Mouse (Mus musculus) liver, embryonic 11.5 days (tissue): ENCODE data around the gene Gcc1. TPM values are rescaled to one million over a fixed set of nuclear protein-coding genes. Genes with fewer than 3 reads are reported as not detected.

Source experiments
- ATAC-seq: fragments of 200-750 bp; cut with Nextera tagmentation; replicated peaks from 2 replicates; pipeline ENCODE4 v1.8.0; 2017; ENCODE audit warnings: moderate number of reproducible peaks, mild to moderate bottlenecking, moderate TSS enrichment, moderate library complexity; ENCODE audit not compliant: low FRiP score
- DNase-seq: peaks from one replicate; pipeline ENCODE4 v3.0.0-alpha.2; 2017; ENCODE audit warnings: low spot score
- H3K27ac ChIP-seq: fragments of 300-500 bp; sonication (generic); 2 replicates; pipeline ENCODE4 v1.5.1; 2014; ENCODE audit warnings: mild to moderate bottlenecking, low read depth, low read length, control low read depth
- H3K27me3 ChIP-seq: fragments of 300-500 bp; sonication (generic); replicated peaks from 2 replicates; pipeline ENCODE4 v1.6.1; 2014; ENCODE audit warnings: low read length, mixed read lengths; ENCODE audit not compliant: control insufficient read depth, insufficient read depth
- H3K36me3 ChIP-seq: fragments of 300-500 bp; sonication (generic); 2 replicates; pipeline ENCODE4 v1.6.1; 2014; ENCODE audit warnings: mild to moderate bottlenecking, low read length, moderate library complexity, mixed read lengths; ENCODE audit not compliant: control insufficient read depth, insufficient read depth
- H3K4me1 ChIP-seq: fragments of 300-500 bp; sonication (generic); replicated peaks from 2 replicates; pipeline ENCODE4 v1.6.1; 2014; ENCODE audit warnings: low read length, mixed read lengths; ENCODE audit not compliant: control insufficient read depth, insufficient read depth
- H3K4me2 ChIP-seq: fragments of 300-500 bp; sonication (generic); 2 replicates; pipeline ENCODE4 v1.6.1; 2014; ENCODE audit warnings: mild to moderate bottlenecking, control low read depth, moderate library complexity
- H3K4me3 ChIP-seq: fragments of 300-500 bp; sonication (generic); 2 replicates; pipeline ENCODE4 v1.5.1; 2014; ENCODE audit warnings: low read depth, low read length, control low read depth
- H3K9ac ChIP-seq: fragments of 300-500 bp; sonication (generic); 2 replicates; pipeline ENCODE4 v1.6.1; 2014; ENCODE audit warnings: low read depth, low read length, control low read depth
- H3K9me3 ChIP-seq: fragments of 300-500 bp; sonication (generic); 2 replicates; pipeline ENCODE4 v1.6.1; 2016; ENCODE audit warnings: low read length, inconsistent platforms, mixed read lengths; ENCODE audit not compliant: control insufficient read depth
- WGBS: fragments of 180-500 bp; shearing (Covaris S2); extraction: QIAGEN DNeasy Blood & Tissue Kit; methylation state at CpG from one replicate; pipeline ENCODE4 v1.1.7; 2014; 5-methylcytosine and 5-hydroxymethylcytosine counted together
- polyA plus RNA-seq: library from polyadenylated mRNA; unstranded; fragments of >200 nt; fragmentation: Nextera tagmentation; extraction: Ambion mirVana; gene quantifications from 2 replicates; pipeline ENCODE4 v1.2.1, GENCODE M21; 2014

Gcc1 gene
- polyA plus RNA-seq, 1 experiment from 2014 or later, result 5.8 TPM

DNA sequence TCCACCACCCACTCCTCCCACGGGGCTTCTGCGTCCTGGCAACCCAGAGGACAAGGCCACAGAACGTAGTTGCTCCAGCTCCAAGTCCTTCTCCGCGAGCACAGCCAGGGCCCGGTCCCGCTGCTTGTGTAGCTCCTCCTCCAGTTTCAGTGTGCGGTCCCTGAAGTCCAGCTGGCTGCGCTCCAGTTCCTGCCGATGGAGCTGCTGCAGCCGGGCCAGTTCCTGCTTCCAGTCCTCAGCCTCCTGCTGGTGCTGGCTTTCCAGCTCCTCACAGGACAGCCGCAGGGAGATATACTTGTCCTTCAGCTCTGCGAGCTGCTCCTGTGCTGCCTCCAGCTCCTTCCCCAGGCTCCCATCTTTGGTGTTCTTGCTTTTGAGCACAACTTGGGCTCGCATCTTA lies 9.7 kb downstream of the Gcc1 start:
- Histone ChIP-seq H3K4me2 (no peak overlapping the region), H3K27ac (no peak overlapping the region), H3K36me3 (peaks cover 13% of the 10 kb centered on the region), H3K27me3 (no peaks in the 10 kb centered on the region), H3K9me3 (no peaks in the 10 kb centered on the region), H3K9ac (no peak overlapping the region), H3K4me3 (no peak overlapping the region), H3K4me1 (peaks cover 17% of the 10 kb centered on the region)
- ATAC-seq (no peak), DNase-seq (no peak)
- 93% methylated on average over 14 of the region's 14 CpGs for WGBS

DNA sequence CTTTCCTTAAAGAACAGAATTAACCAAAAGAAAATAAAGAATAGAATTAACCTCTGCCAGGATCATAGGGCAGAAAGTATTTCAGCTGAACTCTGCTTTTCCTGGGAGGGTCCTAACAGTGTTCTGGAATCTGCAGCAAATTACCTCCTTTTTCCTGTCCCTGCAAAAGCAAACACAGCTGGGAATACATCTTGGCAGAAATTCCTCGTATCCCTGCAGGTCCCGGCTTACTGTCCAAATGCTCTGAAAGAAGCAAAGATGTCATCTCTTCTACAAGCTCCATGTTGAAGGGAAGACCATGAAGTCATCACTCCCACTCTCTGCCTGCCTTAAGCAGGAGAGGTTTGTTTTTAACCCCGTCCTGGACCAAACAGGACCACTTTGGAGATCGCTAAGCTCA lies 11.2 kb downstream of the Gcc1 start:
- WGBS, result 83% methylated on average over 4 of the region's 4 CpGs
- no peak overlapping the region for H3K27ac ChIP-seq

DNA sequence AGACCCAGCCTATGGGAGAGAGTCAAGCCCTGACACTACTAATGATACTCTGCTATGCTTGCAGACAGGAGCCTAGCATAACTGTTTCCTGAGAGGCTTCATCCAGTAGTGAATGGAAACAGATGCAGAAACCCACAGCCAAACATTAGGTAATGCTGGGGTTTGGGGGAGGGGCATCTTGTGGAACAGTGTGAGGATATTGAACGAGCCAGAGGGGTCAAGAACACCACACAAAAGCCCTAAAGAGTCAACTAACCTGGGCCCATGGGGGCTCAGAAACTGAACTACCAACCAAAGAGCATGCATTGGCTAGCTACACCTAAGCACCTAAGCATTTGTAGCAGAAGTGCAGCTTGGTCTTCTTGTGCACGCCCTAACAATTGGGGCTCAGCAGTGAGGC lies 17.0 kb downstream of the Gcc1 start:
- Histone ChIP-seq H3K36me3 (peaks cover 7% of the 10 kb centered on the region; the same call in 1 of the 2 replicates), H3K4me2 (no peak overlapping the region), H3K4me1 (no peaks in the 10 kb centered on the region), H3K27me3 (no peaks in the 10 kb centered on the region), H3K4me3 (no peak overlapping the region), H3K9ac (no peak overlapping the region), H3K9me3 (no peaks in the 10 kb centered on the region), H3K27ac (no peak overlapping the region)
- ATAC-seq (no peak), DNase-seq (no peak)
- 63% methylated on average over 2 of the region's 2 CpGs for WGBS

More for the DNA sequence above, 11.2 kb downstream of the Gcc1 start:
- H3K36me3 ChIP-seq, result peaks cover 13% of the 10 kb centered on the region
- no peak for DNase-seq
- H3K4me3 ChIP-seq, result no peak overlapping the region
- H3K9ac ChIP-seq, result no peak overlapping the region
- H3K4me2 ChIP-seq, result no peak overlapping the region
- ATAC-seq, result no peak
- no peaks in the 10 kb centered on the region for H3K27me3 ChIP-seq
- peaks cover 15% of the 10 kb centered on the region for H3K4me1 ChIP-seq
- H3K9me3 ChIP-seq, result no peaks in the 10 kb centered on the region

DNA sequence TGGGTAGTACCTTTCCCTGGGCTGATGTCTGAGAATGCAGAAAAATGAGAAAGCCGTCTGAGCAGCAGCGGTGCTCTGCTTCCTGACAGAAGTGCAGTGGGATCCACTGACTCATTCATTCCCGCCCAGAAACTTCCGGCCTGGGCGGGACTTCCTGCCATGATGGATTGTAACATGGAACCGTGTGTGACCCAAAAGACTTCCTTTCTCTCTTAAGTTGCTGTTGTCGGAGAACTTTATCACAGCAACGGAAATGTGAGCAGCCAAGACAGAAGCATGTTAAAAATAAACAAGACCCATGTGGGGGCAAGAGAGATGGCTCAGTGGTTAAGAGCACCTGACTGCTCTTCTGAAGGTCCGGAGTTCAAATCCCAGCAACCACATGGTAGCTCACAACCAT lies 18.1 kb downstream of the Gcc1 start:
- Histone ChIP-seq H3K4me3 (no peak overlapping the region), H3K36me3 (peaks cover under 1% of the 10 kb centered on the region; the same call in 1 of the 2 replicates), H3K27me3 (no peaks in the 10 kb centered on the region), H3K4me1 (no peaks in the 10 kb centered on the region), H3K27ac (no peak overlapping the region), H3K4me2 (no peak overlapping the region), H3K9ac (no peak overlapping the region), H3K9me3 (no peaks in the 10 kb centered on the region)
- 55% methylated on average over 9 of the region's 9 CpGs for WGBS
- ATAC-seq, result 0 out of 2 replicates have a peak, but pooled peaks have one; percentile 31
- DNase-seq, result no peak

DNA sequence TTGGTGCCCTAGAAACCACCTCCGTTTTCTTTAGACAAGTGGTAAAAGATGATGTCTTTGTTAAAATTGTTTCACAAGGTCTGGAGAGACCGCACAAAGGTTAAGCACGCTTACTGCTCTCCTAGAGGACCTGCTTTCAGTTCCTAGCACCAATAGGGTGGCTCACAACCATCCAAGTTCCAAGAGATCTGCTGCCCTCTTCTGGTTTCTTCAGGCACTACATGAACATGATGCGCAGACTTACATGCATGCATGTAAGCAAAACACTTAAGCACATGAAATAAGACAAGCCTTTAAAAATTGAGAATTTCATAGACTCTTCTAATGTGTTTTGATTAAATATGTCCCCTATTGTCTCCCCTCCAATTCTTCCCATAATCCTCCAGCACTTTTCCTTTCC lies 28.4 kb downstream of the Gcc1 start:
- no peak overlapping the region for H3K27ac ChIP-seq
- H3K4me3 ChIP-seq, result no peak overlapping the region
- no peak overlapping the region for H3K4me2 ChIP-seq
- DNase-seq, result no peak
- WGBS, result 80% methylated on average over 4 of the region's 4 CpGs
- H3K36me3 ChIP-seq, result no peaks in the 10 kb centered on the region
- no peaks in the 10 kb centered on the region for H3K4me1 ChIP-seq
- peaks cover 6% of the 10 kb centered on the region; the same call in 1 of the 2 replicates for H3K9me3 ChIP-seq
- H3K9ac ChIP-seq, result no peak overlapping the region
- H3K27me3 ChIP-seq, result peaks cover 39% of the 10 kb centered on the region
- ATAC-seq, result no peak

DNA sequence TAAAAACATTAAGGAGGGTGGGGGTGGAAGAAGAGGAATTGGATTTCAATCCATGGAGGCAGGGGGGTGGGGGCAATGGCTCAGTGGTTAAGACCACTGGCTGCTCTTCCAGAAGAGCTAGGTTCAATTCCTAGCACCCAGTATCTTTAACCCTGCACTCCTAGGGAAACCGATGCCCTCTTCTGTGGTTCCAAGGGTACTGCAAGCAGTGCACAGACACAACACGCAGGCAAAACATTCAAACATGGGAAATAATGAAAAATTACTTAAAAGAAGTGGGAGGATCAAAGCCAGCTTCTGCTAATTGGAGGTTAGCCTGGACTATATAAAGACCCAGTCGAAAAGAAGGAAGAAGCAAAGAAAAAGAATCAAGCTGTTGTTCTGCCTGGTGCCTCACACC lies 29.5 kb downstream of the Gcc1 start:
- Histone ChIP-seq H3K27me3 (peaks cover 39% of the 10 kb centered on the region), H3K36me3 (no peaks in the 10 kb centered on the region), H3K9me3 (peaks cover 3% of the 10 kb centered on the region; the same call in 1 of the 2 replicates), H3K4me1 (no peaks in the 10 kb centered on the region), H3K4me3 (no peak overlapping the region), H3K27ac (no peak overlapping the region), H3K4me2 (no peak overlapping the region), H3K9ac (no peak overlapping the region)
- WGBS, result 71% methylated on average over 3 of the region's 3 CpGs
- DNase-seq, result no peak
- ATAC-seq, result no peak

DNA sequence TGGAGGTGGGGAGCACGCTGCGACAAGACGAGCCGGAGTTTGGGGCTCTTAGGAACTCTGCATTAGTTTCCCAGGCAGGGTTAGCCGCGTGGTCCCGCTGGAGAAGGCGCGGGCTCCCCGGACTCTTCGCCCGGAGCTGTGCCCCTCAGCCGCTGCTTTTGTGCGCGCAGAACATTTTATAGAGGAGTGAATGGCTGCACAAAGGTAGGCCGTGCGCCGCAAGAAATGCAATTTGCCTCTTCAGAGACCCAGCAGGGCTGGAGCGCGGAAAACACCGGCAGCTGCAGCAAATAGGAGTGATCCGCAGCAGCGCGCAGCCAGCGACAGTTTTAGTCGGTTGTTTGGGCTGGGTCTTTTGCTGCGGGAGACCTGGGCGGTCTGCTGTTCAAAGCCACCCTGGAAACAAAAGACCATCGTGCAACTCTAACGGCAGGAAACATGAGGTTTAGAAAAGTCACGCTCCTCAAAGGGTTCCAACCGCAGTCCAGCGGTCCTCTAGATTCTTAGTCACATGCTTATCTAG lies 30.4 kb downstream of the Gcc1 start, which contains the start of gene Zfp800:
Gene Zfp800, minus strand, starts transcription at position 325 of the 523 bp plus-strand sequence.
- Histone ChIP-seq H3K27ac (no peak within 1 kb of the TSS), H3K9me3 (peaks cover 3% of the 10 kb centered on the region; the same call in 1 of the 2 replicates), H3K4me3 (peak within 1 kb of the TSS; percentile 34), H3K9ac (no peak within 1 kb of the TSS), H3K36me3 (no peaks in the 10 kb centered on the region), H3K4me2 (peak within 1 kb of the TSS; percentile 60), H3K27me3 (peaks cover 39% of the 10 kb centered on the region), H3K4me1 (no peaks in the 10 kb centered on the region)
- 2% methylated on average over 33 of the region's 33 CpGs for WGBS
- DNase-seq, result peak; percentile 53
- ATAC-seq, result no peak

DNA sequence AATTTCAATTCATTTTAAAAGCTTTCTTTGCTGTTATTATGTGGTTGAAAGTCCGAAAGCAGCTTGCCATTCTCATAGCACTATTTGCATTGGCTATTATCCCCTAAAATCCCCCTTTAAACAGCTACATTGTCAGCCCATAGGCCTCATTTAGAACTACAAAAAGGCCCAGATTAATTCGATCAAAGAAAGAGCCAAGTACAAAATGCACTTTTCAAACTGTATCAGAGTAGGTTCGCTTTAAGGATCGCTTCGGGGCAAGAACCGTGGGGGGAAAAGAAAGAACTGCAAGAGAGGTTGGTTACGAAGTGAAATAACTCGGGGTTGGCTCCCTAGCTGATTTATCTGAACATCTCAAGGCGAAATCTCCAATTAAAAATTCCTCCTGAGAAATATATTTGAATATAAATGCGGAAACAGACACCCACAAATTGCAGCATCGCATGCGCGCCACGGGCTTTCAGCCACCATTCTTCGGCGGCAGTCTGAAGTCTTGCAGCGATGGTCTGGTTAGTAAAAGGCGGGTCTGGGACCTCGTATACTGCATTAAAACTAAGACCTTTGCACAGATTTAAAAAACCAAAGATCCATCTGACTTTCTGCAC lies 31.2 kb downstream of the Gcc1 start:
- Histone ChIP-seq H3K9ac (no peak overlapping the region), H3K4me1 (no peaks in the 10 kb centered on the region), H3K9me3 (peaks cover 3% of the 10 kb centered on the region; the same call in 1 of the 2 replicates), H3K4me2 (peak overlapping the region; percentile 60), H3K27me3 (peaks cover 39% of the 10 kb centered on the region), H3K27ac (no peak overlapping the region), H3K36me3 (no peaks in the 10 kb centered on the region), H3K4me3 (peak overlapping the region; percentile 34)
- DNase-seq, result no peak
- ATAC-seq, result no peak
- WGBS, result 4% methylated on average over 19 of the region's 19 CpGs
